Mouse (Mus musculus) liver, adult 2 months (tissue): Measurements from ENCODE around the gene Yipf4. TPM values are rescaled to one million over a fixed set of nuclear protein-coding genes. Genes with fewer than 3 reads are reported as not detected.

ENCODE experiments used
- DNase-seq: peaks from one replicate; pipeline ENCODE4 v3.0.0-alpha.2; 2011; ENCODE audit warnings: low read depth, low spot score; ENCODE audit errors: extremely low read depth
- H3K27ac ChIP-seq: fragments of 200-500 bp; replicated peaks from 2 replicates; pipeline ENCODE4 v1.5.1; 2012; ENCODE audit warnings: low read depth, mild to moderate bottlenecking, control low read depth, inconsistent platforms, low read length; ENCODE audit not compliant: insufficient read depth
- H3K27me3 ChIP-seq: fragments of 200-500 bp; 2 replicates; pipeline ENCODE4 v1.6.1; 2012; ENCODE audit warnings: mild to moderate bottlenecking, moderate library complexity, low read length, inconsistent platforms; ENCODE audit not compliant: control insufficient read depth, insufficient read depth
- H3K36me3 ChIP-seq: fragments of 200-500 bp; 2 replicates; pipeline ENCODE4 v1.6.1; 2012; ENCODE audit warnings: low read length, inconsistent platforms; ENCODE audit not compliant: control insufficient read depth, insufficient read depth
- H3K4me1 ChIP-seq: fragments of 200-500 bp; 2 replicates; pipeline ENCODE4 v1.6.1; 2011; ENCODE audit warnings: low read length; ENCODE audit not compliant: control insufficient read depth, insufficient read depth
- H3K4me3 ChIP-seq: fragments of 200-500 bp; 2 replicates; pipeline ENCODE4 v1.5.1; 2011; ENCODE audit warnings: low read depth, mild to moderate bottlenecking, control low read depth, low read length, moderate library complexity; ENCODE audit not compliant: insufficient read depth
- H3K79me2 ChIP-seq: fragments of 200-500 bp; 2 replicates; pipeline ENCODE4 v1.6.1; 2012; ENCODE audit warnings: inconsistent platforms, mild to moderate bottlenecking, low read length, moderate library complexity; ENCODE audit not compliant: control insufficient read depth, insufficient read depth
- H3K9ac ChIP-seq: fragments of 200-500 bp; 2 replicates; pipeline ENCODE4 v1.6.1; 2012; ENCODE audit warnings: low read depth, mild to moderate bottlenecking, control low read depth, inconsistent platforms, low read length
- CTCF ChIP-seq: fragments of 200-500 bp; IDR thresholded peaks from 2 replicates; pipeline ENCODE4 v1.5.1; 2011; ENCODE audit warnings: low read depth, low read length, control low read depth
- POLR2A ChIP-seq: fragments of 200-500 bp; IDR thresholded peaks from 2 replicates; pipeline ENCODE4 v1.6.1; 2011; ENCODE audit warnings: low read length, control low read depth; ENCODE audit not compliant: insufficient read depth; ENCODE audit errors: extremely low read depth
- WGBS: fragments of 180-500 bp; shearing (Covaris S2); methylation state at CpG from one replicate; pipeline ENCODE4 v1.1.7; 2018; 5-methylcytosine and 5-hydroxymethylcytosine counted together
- polyA plus RNA-seq: library from polyadenylated mRNA; depleted of rRNA; stranded (reverse); fragments of >200 nt; gene quantifications from 2 replicates; pipeline ENCODE4 v1.2.3, GENCODE M21; 2012
- total RNA-seq: library from RNA; depleted of rRNA; stranded (reverse); fragments of >200 nt; gene quantifications from 2 replicates; pipeline ENCODE4 v1.2.3, GENCODE M21; 2014

Yipf4 gene
- total and polyA plus RNA-seq, 2 experiments = 27.4 to 30.3 TPM

DNA sequence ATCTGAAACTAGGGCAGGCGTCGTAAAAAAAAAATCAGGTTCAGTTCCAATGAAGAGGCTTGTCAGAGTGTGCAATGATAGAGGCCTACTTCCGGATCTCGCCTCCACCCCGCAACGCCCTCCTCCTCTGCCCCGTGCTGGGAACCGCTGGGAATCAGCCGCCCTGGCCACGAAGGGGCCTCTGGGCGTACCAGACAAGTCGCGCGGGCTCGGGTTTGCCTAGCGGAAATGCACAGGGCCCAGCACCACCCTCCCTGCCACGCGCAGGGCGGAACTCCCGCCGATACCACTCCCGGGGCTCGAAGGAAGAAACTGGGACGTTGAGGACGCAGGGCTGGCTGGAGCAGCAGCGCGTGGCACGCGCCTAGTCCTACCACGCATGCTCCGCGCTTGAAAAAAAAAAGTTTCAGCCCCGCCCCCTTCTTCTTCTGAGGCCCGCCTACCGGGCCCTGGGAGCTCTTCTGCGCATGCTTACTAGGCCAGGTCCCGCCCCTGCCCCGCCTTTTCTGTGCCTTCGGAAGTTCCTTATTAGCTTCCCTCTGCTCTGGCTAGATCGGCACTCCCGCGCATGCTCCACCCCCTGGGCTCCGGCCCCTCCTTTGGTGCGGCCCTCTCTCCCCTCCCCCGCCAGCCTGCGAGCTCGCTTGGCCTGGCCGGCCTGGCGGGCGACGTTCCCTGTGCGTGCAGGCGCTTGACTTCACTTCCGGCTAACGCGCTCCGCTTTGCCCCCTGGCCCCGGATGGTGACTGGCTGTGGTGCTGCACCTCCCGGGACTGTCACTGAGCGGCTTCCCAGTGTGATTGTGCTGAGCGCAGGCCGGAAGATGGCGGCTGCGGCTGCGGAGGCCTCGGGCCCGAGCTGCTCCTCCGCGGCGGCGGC is 38.7 kb downstream of the Yipf4 start, which contains the start of gene Birc6:
Gene Birc6 (plus strand): TSS at position 567 of the 879 bp plus-strand sequence.
- Histone ChIP-seq H3K79me2 (peaks cover 17% of the 10 kb centered on the region; the same call in 1 of the 2 replicates), H3K27me3 (no peaks in the 10 kb centered on the region), H3K9ac (peak within 1 kb of the TSS; percentile 93), H3K4me1 (peaks cover 4% of the 10 kb centered on the region; the same call in 1 of the 2 replicates), H3K27ac (peak within 1 kb of the TSS; percentile 90), H3K36me3 (no peaks in the 10 kb centered on the region), H3K4me3 (peak within 1 kb of the TSS; percentile 92)
- under 1% methylated on average over 71 of the region's 71 CpGs for WGBS
- DNase-seq = peak; percentile 93
- TF ChIP-seq CTCF (0 out of 2 replicates have a peak, but pooled peaks have one; percentile 7), POLR2A (peak; percentile 87)

DNA sequence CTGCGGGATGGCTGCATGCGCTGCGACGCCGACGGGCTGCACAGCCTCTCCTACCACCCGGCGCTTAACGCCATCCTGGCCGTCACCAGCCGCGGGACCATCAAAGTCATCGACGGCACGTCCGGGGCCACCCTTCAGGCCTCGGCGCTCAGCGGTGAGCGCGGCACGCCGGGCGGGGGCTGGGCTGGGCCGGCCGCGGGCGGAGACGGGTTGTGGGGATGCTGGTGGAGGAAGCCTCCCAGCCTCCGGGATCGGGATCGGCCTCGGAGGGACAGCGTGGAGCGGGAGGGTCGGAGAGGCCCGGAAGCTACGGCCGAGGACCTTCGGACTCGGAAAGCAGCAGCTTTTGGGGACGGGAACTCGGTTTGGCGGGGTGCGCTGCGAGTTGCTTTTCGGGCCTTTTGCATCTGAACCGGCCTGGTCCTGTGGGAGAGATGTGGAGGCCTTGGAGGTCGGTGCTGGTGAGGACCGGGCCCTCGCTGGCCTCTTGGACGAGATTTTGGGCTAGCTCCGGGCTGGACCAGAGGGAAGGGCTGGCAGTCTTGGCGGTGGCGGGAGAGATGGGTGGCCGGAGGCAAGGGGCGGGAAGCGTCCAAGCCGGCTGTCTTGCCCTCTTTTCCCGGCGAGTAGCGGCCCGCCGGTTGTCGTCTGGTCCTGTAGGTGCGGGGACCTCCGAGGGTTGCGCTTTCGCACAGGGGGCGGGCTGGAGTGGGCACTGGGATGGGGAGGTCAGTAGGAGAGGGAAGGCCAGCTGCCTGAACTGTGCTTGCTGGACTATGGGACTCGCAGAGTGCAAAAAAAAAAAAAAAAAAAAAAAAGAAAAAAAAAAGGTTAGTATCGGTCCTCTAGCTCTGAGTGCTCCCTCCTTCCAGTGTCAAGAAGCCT is 39.6 kb downstream of the Yipf4 start:
- Histone ChIP-seq H3K79me2 (peaks cover 27% of the 10 kb centered on the region), H3K9ac (peak overlapping the region; percentile 93), H3K4me1 (peaks cover 4% of the 10 kb centered on the region; the same call in 1 of the 2 replicates), H3K27ac (peak overlapping the region; percentile 72), H3K36me3 (no peaks in the 10 kb centered on the region), H3K27me3 (no peaks in the 10 kb centered on the region), H3K4me3 (peak overlapping the region; percentile 92)
- no peak for DNase-seq
- WGBS = under 1% methylated on average over 72 of the region's 72 CpGs
- TF ChIP-seq POLR2A (no peak), CTCF (no peak)

DNA sequence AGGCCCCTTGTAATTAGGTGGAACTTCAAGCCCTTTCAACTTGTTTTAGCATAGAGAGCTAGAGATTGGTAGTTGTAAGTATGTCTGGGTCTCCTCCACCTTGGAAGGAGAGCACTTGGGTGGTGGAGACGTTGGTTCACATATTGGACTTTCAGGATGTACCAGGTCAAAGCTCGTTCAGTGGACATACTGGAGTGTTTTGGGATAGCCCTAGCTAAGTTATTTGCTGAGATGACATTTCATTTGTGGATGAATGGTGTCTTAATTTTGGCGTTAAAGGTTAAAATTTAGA is 40.2 kb downstream of the Yipf4 start:
- peak; percentile 61 for DNase-seq
- Histone ChIP-seq H3K27me3 (no peaks in the 10 kb centered on the region), H3K79me2 (peaks cover 29% of the 10 kb centered on the region), H3K9ac (peak overlapping the region; percentile 93), H3K4me3 (peak overlapping the region; percentile 92), H3K4me1 (peaks cover 4% of the 10 kb centered on the region; the same call in 1 of the 2 replicates), H3K36me3 (no peaks in the 10 kb centered on the region), H3K27ac (peak overlapping the region; percentile 72; the same call in 1 of the 2 replicates)
- no peak for TF ChIP-seq CTCF
- no peak for TF ChIP-seq POLR2A
- 4% methylated on average over 3 of the region's 3 CpGs for WGBS

GRCm38 (mm10) chr17:74534971-74535370 is 45.7 kb downstream of the Yipf4 start:
- DNase-seq = no peak
- no peak for TF ChIP-seq CTCF
- no peak for TF ChIP-seq POLR2A
- no peak overlapping the region for H3K4me3 ChIP-seq
- H3K4me1 ChIP-seq = peaks cover 8% of the 10 kb centered on the region; the same call in 1 of the 2 replicates
- no peak overlapping the region for H3K9ac ChIP-seq
- H3K27me3 ChIP-seq = no peaks in the 10 kb centered on the region
- H3K79me2 ChIP-seq = peaks cover 34% of the 10 kb centered on the region
- 97% methylated on average over 4 of the region's 4 CpGs for WGBS
- H3K27ac ChIP-seq = no peak overlapping the region
- H3K36me3 ChIP-seq = no peaks in the 10 kb centered on the region

DNA sequence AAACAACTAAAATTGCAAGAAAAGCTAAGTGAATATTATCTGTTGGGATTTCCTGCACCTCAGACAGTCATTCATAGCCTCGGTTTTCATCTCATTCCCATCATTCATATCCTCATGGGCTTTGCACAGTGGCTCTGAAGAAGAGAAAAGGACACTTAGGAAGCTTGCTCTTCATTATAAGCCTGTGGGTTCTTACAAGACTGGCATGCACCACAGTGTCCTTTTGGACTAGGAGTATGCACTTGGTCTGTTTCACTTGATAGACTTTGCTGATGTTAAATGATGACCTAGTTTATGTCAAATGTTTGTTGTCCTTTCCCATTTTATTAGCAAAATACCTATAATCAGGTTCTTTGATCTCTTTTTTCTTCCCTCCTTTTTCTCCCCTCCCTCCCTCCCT is 48.2 kb downstream of the Yipf4 start:
- no peak for TF ChIP-seq CTCF
- Histone ChIP-seq H3K27me3 (no peaks in the 10 kb centered on the region), H3K36me3 (no peaks in the 10 kb centered on the region), H3K27ac (no peak overlapping the region), H3K9ac (no peak overlapping the region), H3K4me1 (peaks cover 8% of the 10 kb centered on the region; the same call in 1 of the 2 replicates), H3K4me3 (no peak overlapping the region), H3K79me2 (peaks cover 40% of the 10 kb centered on the region)
- DNase-seq = peak; percentile 57
- WGBS = 57% methylated on average over 1 of the region's 1 CpGs
